Mouse (Mus musculus) limb, embryonic 10.5 days (tissue): ENCODE data around the gene Cd69. TPM values are rescaled to one million over a fixed set of nuclear protein-coding genes. Genes with fewer than 3 reads are reported as not detected.

Experiments
- DNase-seq: peaks from one replicate; pipeline ENCODE4 v3.0.0-alpha.2; 2017; ENCODE audit warnings: low spot score
- H3K27ac ChIP-seq: fragments of 300-500 bp; sonication (generic); 2 replicates; pipeline ENCODE4 v1.5.1; 2016; ENCODE audit warnings: mild to moderate bottlenecking
- H3K27me3 ChIP-seq: fragments of 300-500 bp; sonication (generic); 2 replicates; pipeline ENCODE4 v1.6.1; 2016; ENCODE audit warnings: low read depth, mild to moderate bottlenecking; ENCODE audit not compliant: poor library complexity, severe bottlenecking
- H3K36me3 ChIP-seq: fragments of 300-500 bp; sonication (generic); 2 replicates; pipeline ENCODE4 v1.6.1; 2016; ENCODE audit warnings: mild to moderate bottlenecking, moderate library complexity
- H3K4me1 ChIP-seq: fragments of 300-500 bp; sonication (generic); 2 replicates; pipeline ENCODE4 v1.6.1; 2016
- H3K4me3 ChIP-seq: fragments of 300-500 bp; sonication (generic); 2 replicates; pipeline ENCODE4 v1.5.1; 2016; ENCODE audit warnings: mild to moderate bottlenecking, moderate library complexity
- H3K9me3 ChIP-seq: fragments of 300-500 bp; sonication (generic); replicated peaks from 2 replicates; pipeline ENCODE4 v1.6.1; 2016; ENCODE audit warnings: mild to moderate bottlenecking
- WGBS: fragments of 180-500 bp; shearing (Covaris S2); methylation state at CpG from one replicate; pipeline ENCODE4 v1.1.7; 2016; 5-methylcytosine and 5-hydroxymethylcytosine counted together
- polyA plus RNA-seq: library from polyadenylated mRNA; unstranded; fragments of >200 nt; fragmentation: Nextera tagmentation; extraction: Ambion mirVana; gene quantifications from 2 replicates; pipeline ENCODE4 v1.2.1, GENCODE M21; 2016

Gene Cd69
- polyA plus RNA-seq, result 0.16 TPM in 1 of 2 replicates, not detected in the other

- H3K27ac ChIP-seq, result no peak within 1 kb of the TSS
- H3K36me3 ChIP-seq, result no peaks in the 10 kb centered on the region
- H3K9me3 ChIP-seq, result no peaks in the 10 kb centered on the region
- H3K4me3 ChIP-seq, result no peak within 1 kb of the TSS
- no peaks in the 10 kb centered on the region for H3K4me1 ChIP-seq
- no peak for DNase-seq
- 85% methylated on average over 9 of the region's 9 CpGs for WGBS
- no peaks in the 10 kb centered on the region for H3K27me3 ChIP-seq
Observed at GRCm38 (mm10) chr6:129275220-129275619, at the start of gene Cd69. TSS of gene Cd69 (minus strand) at chr6:129275436.

- Histone ChIP-seq H3K27ac (no peak overlapping the region), H3K4me3 (no peak overlapping the region), H3K9me3 (no peaks in the 10 kb centered on the region), H3K27me3 (no peaks in the 10 kb centered on the region), H3K4me1 (no peaks in the 10 kb centered on the region), H3K36me3 (no peaks in the 10 kb centered on the region)
- 81% methylated on average over 4 of the region's 4 CpGs for WGBS
- DNase-seq, result no peak
Observed at GRCm38 (mm10) chr6:129319331-129319730, 44.1 kb upstream of the Cd69 start.

- Histone ChIP-seq H3K4me1 (no peaks in the 10 kb centered on the region), H3K36me3 (no peaks in the 10 kb centered on the region), H3K9me3 (no peaks in the 10 kb centered on the region), H3K27me3 (no peaks in the 10 kb centered on the region), H3K27ac (no peak overlapping the region), H3K4me3 (no peak overlapping the region)
- WGBS, result 50% methylated on average over 1 of the region's 1 CpGs
- no peak for DNase-seq
Observed at GRCm38 (mm10) chr6:129318395-129318794, 43.2 kb upstream of the Cd69 start.

- Histone ChIP-seq H3K9me3 (no peaks in the 10 kb centered on the region), H3K4me1 (no peaks in the 10 kb centered on the region), H3K27me3 (no peaks in the 10 kb centered on the region), H3K4me3 (no peak overlapping the region), H3K27ac (no peak overlapping the region), H3K36me3 (no peaks in the 10 kb centered on the region)
- DNase-seq, result no peak
- 72% methylated on average over 2 of the region's 2 CpGs for WGBS
Observed at GRCm38 (mm10) chr6:129316463-129316862, 41.2 kb upstream of the Cd69 start.

- no peak for DNase-seq
- H3K4me3 ChIP-seq, result no peak overlapping the region
- H3K36me3 ChIP-seq, result no peaks in the 10 kb centered on the region
- 86% methylated on average over 1 of the region's 1 CpGs for WGBS
- H3K27me3 ChIP-seq, result no peaks in the 10 kb centered on the region
- no peaks in the 10 kb centered on the region for H3K9me3 ChIP-seq
- no peaks in the 10 kb centered on the region for H3K4me1 ChIP-seq
- no peak overlapping the region for H3K27ac ChIP-seq
Observed at GRCm38 (mm10) chr6:129315698-129316097, 40.5 kb upstream of the Cd69 start.

- Histone ChIP-seq H3K27me3 (no peaks in the 10 kb centered on the region), H3K27ac (no peak overlapping the region), H3K9me3 (no peaks in the 10 kb centered on the region), H3K4me1 (no peaks in the 10 kb centered on the region), H3K36me3 (no peaks in the 10 kb centered on the region), H3K4me3 (no peak overlapping the region)
- 86% methylated on average over 3 of the region's 3 CpGs for WGBS
- DNase-seq, result no peak
Observed at GRCm38 (mm10) chr6:129314655-129315168, 39.5 kb upstream of the Cd69 start.

GRCm38 (mm10) chr6:129312499-129312898 lies 37.3 kb upstream of the Cd69 start:
- H3K9me3 ChIP-seq, result no peaks in the 10 kb centered on the region
- H3K27me3 ChIP-seq, result no peaks in the 10 kb centered on the region
- 80% methylated on average over 3 of the region's 3 CpGs for WGBS
- H3K27ac ChIP-seq, result no peak overlapping the region
- H3K36me3 ChIP-seq, result no peaks in the 10 kb centered on the region
- no peaks in the 10 kb centered on the region for H3K4me1 ChIP-seq
- no peak overlapping the region for H3K4me3 ChIP-seq
- DNase-seq, result no peak

GRCm38 (mm10) chr6:129304180-129304579 lies 28.9 kb upstream of the Cd69 start:
- Histone ChIP-seq H3K27me3 (no peaks in the 10 kb centered on the region), H3K4me1 (no peaks in the 10 kb centered on the region), H3K4me3 (no peak overlapping the region), H3K36me3 (no peaks in the 10 kb centered on the region), H3K27ac (no peak overlapping the region), H3K9me3 (no peaks in the 10 kb centered on the region)
- 86% methylated on average over 1 of the region's 1 CpGs for WGBS
- DNase-seq, result no peak

- H3K9me3 ChIP-seq, result no peaks in the 10 kb centered on the region
- no peaks in the 10 kb centered on the region for H3K27me3 ChIP-seq
- no peak overlapping the region for H3K4me3 ChIP-seq
- no peak for DNase-seq
- no peak overlapping the region for H3K27ac ChIP-seq
- H3K36me3 ChIP-seq, result no peaks in the 10 kb centered on the region
- H3K4me1 ChIP-seq, result no peaks in the 10 kb centered on the region
Observed at GRCm38 (mm10) chr6:129288708-129289107, 13.5 kb upstream of the Cd69 start.

GRCm38 (mm10) chr6:129284384-129285104 lies 9.3 kb upstream of the Cd69 start:
- H3K36me3 ChIP-seq, result no peaks in the 10 kb centered on the region
- no peak overlapping the region for H3K27ac ChIP-seq
- H3K27me3 ChIP-seq, result no peaks in the 10 kb centered on the region
- DNase-seq, result no peak
- 78% methylated on average over 7 of the region's 7 CpGs for WGBS
- no peaks in the 10 kb centered on the region for H3K4me1 ChIP-seq
- H3K9me3 ChIP-seq, result no peaks in the 10 kb centered on the region
- H3K4me3 ChIP-seq, result no peak overlapping the region

GRCm38 (mm10) chr6:129283271-129283670 lies 8.0 kb upstream of the Cd69 start:
- no peaks in the 10 kb centered on the region for H3K4me1 ChIP-seq
- DNase-seq, result no peak
- H3K4me3 ChIP-seq, result no peak overlapping the region
- H3K27me3 ChIP-seq, result no peaks in the 10 kb centered on the region
- H3K9me3 ChIP-seq, result no peaks in the 10 kb centered on the region
- H3K27ac ChIP-seq, result no peak overlapping the region
- 82% methylated on average over 3 of the region's 3 CpGs for WGBS
- H3K36me3 ChIP-seq, result no peaks in the 10 kb centered on the region

GRCm38 (mm10) chr6:129276483-129276882 lies 1.2 kb upstream of the Cd69 start:
- 93% methylated on average over 2 of the region's 2 CpGs for WGBS
- Histone ChIP-seq H3K4me3 (no peak overlapping the region), H3K27me3 (no peaks in the 10 kb centered on the region), H3K4me1 (no peaks in the 10 kb centered on the region), H3K36me3 (no peaks in the 10 kb centered on the region), H3K9me3 (no peaks in the 10 kb centered on the region), H3K27ac (no peak overlapping the region)
- no peak for DNase-seq

GRCm38 (mm10) chr6:129275624-129276203 lies 478 bp upstream of the Cd69 start:
- Histone ChIP-seq H3K4me1 (no peaks in the 10 kb centered on the region), H3K27me3 (no peaks in the 10 kb centered on the region), H3K36me3 (no peaks in the 10 kb centered on the region), H3K27ac (no peak overlapping the region), H3K9me3 (no peaks in the 10 kb centered on the region), H3K4me3 (no peak overlapping the region)
- no peak for DNase-seq
- 71% methylated on average over 3 of the region's 3 CpGs for WGBS
